18 mouse cellular contexts compared by ENCODE assay signal in the genomic region with DNA sequence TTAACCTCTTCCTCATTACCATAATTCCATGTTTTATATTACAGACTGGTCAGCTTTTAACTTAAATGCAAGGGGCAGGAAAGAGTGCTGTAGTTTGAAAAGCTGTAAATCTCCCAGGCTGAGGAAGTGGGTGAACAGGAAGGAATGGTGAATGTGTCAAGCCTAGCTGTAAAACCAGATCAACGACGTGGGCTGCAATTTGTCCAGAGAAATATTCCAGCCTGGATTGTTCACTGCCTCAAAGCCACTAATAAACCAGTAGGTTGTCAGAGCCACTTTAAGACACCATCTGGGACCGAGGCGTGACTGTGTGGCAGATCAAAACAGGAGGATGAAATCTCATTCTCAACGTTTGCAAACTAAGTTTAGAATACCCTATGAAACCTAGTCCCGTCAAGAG.
DNase-seq lines count a peak whose midpoint lies in the region; ATAC-seq and TF ChIP-seq lines count a peak whose summit lies in the region.
"Had no signal": no experiment of that assay in that cellular context is flagged by ENCODE, and none has a peak within 500 bp of the region (broad histone marks: within the 10 kb centered on the region; RNA-seq: fewer than 3 reads in every experiment).

No protein-coding gene starts in this region.

- WGBS in kidney, postnatal 0 days = 20% methylated on average over 6 of the region's 6 CpGs
- WGBS in limb, embryonic 12.5 days = 6% methylated on average over 6 of the region's 6 CpGs

- no peaks in the 10 kb centered on the region for H3K4me1 ChIP-seq in kidney, postnatal 0 days (replicated peaks; ENCODE audit: insufficient read depth, low read length)
- H3K4me1 ChIP-seq in limb, embryonic 12.5 days (replicated peaks) = peaks cover 23% of the 10 kb centered on the region
- H3K4me1 ChIP-seq: forebrain, embryonic 12.5 days; hindbrain, embryonic 13.5 days; midbrain, embryonic 15.5 days had no signal

- no peak overlapping the region for H3K4me3 ChIP-seq in kidney, postnatal 0 days (replicated peaks; ENCODE audit: low read depth, low read length)
- H3K4me3 ChIP-seq in limb, embryonic 12.5 days (replicated peaks) = no peak overlapping the region
- H3K4me3 ChIP-seq: forebrain, embryonic 12.5 days; gastrocnemius, adult 2 months; heart, embryonic 15.5 days; hindbrain, embryonic 13.5 days; midbrain, embryonic 15.5 days had no signal

- peak overlapping the region; percentile 20; the same call in 1 of the 2 replicates for H3K27ac ChIP-seq in kidney, postnatal 0 days
- H3K27ac ChIP-seq in limb, embryonic 12.5 days = no peak overlapping the region
- H3K27ac ChIP-seq: forebrain, embryonic 12.5 days; gastrocnemius, adult 2 months; heart, embryonic 15.5 days; hindbrain, embryonic 13.5 days; midbrain, embryonic 15.5 days had no signal

- no peaks in the 10 kb centered on the region for H3K9me3 ChIP-seq in kidney, postnatal 0 days (replicated peaks; ENCODE audit: low read length)
- no peaks in the 10 kb centered on the region for H3K9me3 ChIP-seq in limb, embryonic 12.5 days
- H3K9me3 ChIP-seq: forebrain, embryonic 12.5 days; heart, embryonic 15.5 days; hindbrain, embryonic 13.5 days; midbrain, embryonic 15.5 days had no signal

- H3K36me3 ChIP-seq in kidney, postnatal 0 days (ENCODE audit: insufficient read depth, low read length) = no peaks in the 10 kb centered on the region
- H3K36me3 ChIP-seq in limb, embryonic 12.5 days = no peaks in the 10 kb centered on the region
- H3K36me3 ChIP-seq: forebrain, embryonic 12.5 days; heart, embryonic 15.5 days; hindbrain, embryonic 13.5 days; midbrain, embryonic 15.5 days had no signal

- no peak overlapping the region for H3K9ac ChIP-seq in kidney, postnatal 0 days (ENCODE audit: low read depth, low read length)
- no peak overlapping the region for H3K9ac ChIP-seq in limb, embryonic 12.5 days (replicated peaks)
- H3K9ac ChIP-seq: forebrain, embryonic 12.5 days; heart, embryonic 15.5 days; hindbrain, embryonic 13.5 days; midbrain, embryonic 15.5 days had no signal

- no peaks in the 10 kb centered on the region for H3K27me3 ChIP-seq in kidney, postnatal 0 days (ENCODE audit: insufficient read depth, low read length)
- no peaks in the 10 kb centered on the region; the same call in 1 of the 2 replicates for H3K27me3 ChIP-seq in limb, embryonic 12.5 days
- H3K27me3 ChIP-seq: forebrain, embryonic 12.5 days; heart, embryonic 15.5 days; hindbrain, embryonic 13.5 days; midbrain, embryonic 15.5 days had no signal

- peak; percentile 83 for DNase-seq in kidney, postnatal 0 days (ENCODE audit: low spot score)
- no peak for DNase-seq in kidney, adult 8-10 months
- DNase-seq in embryo, embryonic 11 days = peak; percentile 39
- no peak for DNase-seq in heart, postnatal 4 days
- DNase-seq: adrenal gland, postnatal 25 days; cerebellum, adult 8-10 months; gastrocnemius, adult 2 months; heart, adult 11 months; layer of hippocampus, adult 9-11 months; lung, adult 18-20 months; retina, postnatal 1 day had no signal

- 0 out of 2 replicates have a peak, but pooled peaks have one; percentile 4 for TF ChIP-seq CTCF in kidney, postnatal 0 days (IDR thresholded peaks at IDR 0.05; ENCODE audit: low read depth)

- no peak for ATAC-seq in kidney, postnatal 0 days (replicated peaks; ENCODE audit: low FRiP score, low read depth)
- 0 out of 2 replicates have a peak, but pooled peaks have one; percentile 15 for ATAC-seq in common myeloid progenitor, adult 5-6 weeks (replicated peaks; ENCODE audit: low read depth, poor library complexity, severe bottlenecking)
- no peak for ATAC-seq in limb, embryonic 12.5 days (ENCODE audit: insufficient number of reproducible peaks, insufficient read depth, low FRiP score, low TSS enrichment, low read depth)
- no peak for ATAC-seq in megakaryocyte progenitor cell, adult 5-6 weeks (replicated peaks; ENCODE audit: poor library complexity)
- ATAC-seq: midbrain, embryonic 15.5 days had no signal

- H3K4me2 ChIP-seq in kidney, postnatal 0 days (ENCODE audit: low read length) = no peak overlapping the region
- peak overlapping the region; percentile 23; the same call in 1 of the 2 replicates for H3K4me2 ChIP-seq in limb, embryonic 12.5 days
- H3K4me2 ChIP-seq: forebrain, embryonic 12.5 days; heart, embryonic 15.5 days; hindbrain, embryonic 13.5 days; midbrain, embryonic 15.5 days had no signal

Comparison
In these comparisons a context has a peak if more than half of its experiments do, and no peak if none do; other contexts are left out.
1. DNase-seq: peak in kidney, postnatal 0 days (single experiment) and embryo, embryonic 11 days (single experiment); none in kidney, adult 8-10 months (0 of 2) and heart, postnatal 4 days (single experiment).